Mouse (Mus musculus) thymus, postnatal 0 days (tissue): ENCODE results near the gene Dnttip1. TPM values are rescaled to one million over a fixed set of nuclear protein-coding genes. Genes with fewer than 3 reads are reported as not detected.
"Not testable (repeated sequence)": the region's sequence is repeated elsewhere in the genome, so short reads cannot be mapped to it uniquely, and the experiment has no call there.

ENCODE experiments used
- DNase-seq: peaks from one replicate; pipeline ENCODE4 v3.0.0-alpha.2; 2015; ENCODE audit warnings: low spot score
- polyA plus RNA-seq: library from polyadenylated mRNA; unstranded; fragments of >200 nt; fragmentation: Nextera tagmentation; extraction: Ambion mirVana; gene quantifications from 2 replicates; pipeline ENCODE4 v1.2.1, GENCODE M21; 2015

Dnttip1 gene
- polyA plus RNA-seq, 1 experiment from 2014 or later = 85.2 TPM

DNA sequence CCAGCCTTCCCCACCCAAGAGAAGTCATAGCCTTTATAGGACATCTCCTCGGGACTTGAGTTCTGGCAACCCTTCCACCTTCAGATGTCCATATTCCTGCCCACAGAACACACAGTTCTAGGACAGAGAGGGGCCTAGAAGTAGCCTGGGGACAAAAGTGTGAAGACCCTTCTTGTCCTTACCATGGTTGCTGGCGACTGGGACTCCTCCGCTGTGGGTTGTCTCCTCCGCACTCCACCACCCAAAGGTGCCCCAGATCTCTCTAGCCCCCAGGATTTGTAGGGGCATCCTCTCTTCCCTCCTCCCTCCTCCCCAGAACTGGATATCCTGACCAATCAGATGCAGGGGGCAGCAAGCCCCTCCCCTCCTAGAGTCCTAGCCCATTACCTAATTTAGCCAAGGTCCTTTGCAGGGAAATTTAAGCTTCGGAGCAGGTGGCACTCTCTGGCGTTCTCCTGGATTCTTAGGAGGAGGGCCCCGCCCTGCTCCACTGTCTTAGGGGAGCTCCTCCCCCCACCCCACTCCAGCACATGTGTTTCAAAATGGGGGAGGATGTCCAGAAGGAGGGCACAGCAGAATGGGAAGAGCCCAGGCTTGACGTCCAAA lies 33.8 kb downstream of the Dnttip1 start, which contains the start of gene Tnnc2:
Gene Tnnc2, minus strand, starts transcription at position 487 of the 606 bp plus-strand sequence.
- DNase-seq = no peak

DNA sequence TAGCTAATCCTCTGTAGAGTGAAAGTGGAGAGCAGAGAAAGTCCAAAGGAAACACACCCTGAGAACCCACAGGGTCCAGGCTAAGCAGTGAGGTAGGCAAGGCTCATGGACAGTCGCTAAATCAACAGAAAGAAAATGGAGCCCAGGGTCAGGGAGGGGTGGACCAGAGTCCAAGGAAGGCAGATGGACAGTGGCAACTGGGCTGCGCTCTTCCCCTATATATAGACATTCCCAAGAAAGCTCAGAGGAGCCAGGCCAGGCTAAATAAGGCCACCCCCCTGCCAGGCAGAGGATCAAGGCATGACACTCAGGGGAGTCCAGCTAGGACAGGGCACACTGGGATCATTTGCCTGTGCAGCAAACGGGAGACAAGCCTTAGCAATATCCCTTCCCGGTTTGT lies 36.1 kb downstream of the Dnttip1 start:
- DNase-seq = no peak

DNA sequence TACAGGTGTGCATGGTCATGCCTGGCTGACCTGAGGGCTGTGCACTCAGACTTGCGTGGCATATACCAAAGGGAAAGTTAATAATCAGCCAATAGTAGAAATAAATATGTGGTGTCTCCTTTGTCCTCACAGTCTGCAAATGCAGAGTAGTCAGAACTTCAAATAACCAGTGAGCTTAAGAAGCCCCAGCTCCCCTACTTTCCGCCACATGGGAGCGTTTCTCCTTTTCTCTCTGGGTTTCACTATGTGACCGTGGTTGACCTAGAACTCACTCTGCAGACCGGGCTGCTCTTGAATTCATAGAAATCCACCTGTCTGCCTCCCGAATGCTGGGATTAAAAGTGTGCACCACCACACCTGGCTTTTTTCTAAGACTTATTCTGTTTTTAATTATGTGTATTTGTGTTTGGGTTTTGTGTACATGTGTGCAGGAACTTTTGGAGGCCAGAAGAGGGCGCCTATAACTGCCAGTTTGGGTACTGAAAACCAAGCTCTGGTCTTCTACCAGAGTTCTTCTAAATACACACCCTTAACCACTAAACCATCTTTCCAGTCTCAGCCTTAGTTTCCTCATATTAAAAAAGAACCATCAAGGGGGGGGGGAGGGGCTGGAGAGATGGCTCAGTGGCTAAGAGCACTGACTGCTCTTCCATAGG lies 38.3 kb downstream of the Dnttip1 start:
- peak; percentile 39 for DNase-seq

DNA sequence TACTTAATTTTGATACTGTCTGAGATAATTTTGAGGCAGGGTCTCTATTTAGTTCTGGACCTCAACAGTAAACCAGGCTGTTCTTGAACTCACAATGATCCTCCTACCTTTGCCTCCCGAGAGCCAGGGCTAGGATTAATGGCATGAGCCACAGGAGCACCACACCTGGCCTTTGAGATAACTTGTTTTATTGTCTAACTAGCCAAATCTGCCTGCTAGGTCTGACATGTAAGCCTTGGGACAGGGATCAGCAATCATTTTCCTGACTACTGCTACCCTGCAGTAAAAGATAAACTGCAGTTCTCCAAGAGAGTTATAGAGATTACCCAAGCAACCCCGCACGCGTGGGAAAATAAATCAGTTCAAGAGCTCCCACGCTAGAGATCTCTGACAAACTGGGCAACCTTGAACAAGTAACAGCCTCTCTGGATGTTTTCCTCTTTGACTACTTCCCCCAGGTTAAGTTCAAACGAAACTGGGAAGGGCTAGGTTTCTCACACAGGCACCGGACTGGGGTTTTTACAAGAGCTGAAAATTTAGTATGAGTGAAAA lies 39.2 kb downstream of the Dnttip1 start:
- no peak for DNase-seq

DNA sequence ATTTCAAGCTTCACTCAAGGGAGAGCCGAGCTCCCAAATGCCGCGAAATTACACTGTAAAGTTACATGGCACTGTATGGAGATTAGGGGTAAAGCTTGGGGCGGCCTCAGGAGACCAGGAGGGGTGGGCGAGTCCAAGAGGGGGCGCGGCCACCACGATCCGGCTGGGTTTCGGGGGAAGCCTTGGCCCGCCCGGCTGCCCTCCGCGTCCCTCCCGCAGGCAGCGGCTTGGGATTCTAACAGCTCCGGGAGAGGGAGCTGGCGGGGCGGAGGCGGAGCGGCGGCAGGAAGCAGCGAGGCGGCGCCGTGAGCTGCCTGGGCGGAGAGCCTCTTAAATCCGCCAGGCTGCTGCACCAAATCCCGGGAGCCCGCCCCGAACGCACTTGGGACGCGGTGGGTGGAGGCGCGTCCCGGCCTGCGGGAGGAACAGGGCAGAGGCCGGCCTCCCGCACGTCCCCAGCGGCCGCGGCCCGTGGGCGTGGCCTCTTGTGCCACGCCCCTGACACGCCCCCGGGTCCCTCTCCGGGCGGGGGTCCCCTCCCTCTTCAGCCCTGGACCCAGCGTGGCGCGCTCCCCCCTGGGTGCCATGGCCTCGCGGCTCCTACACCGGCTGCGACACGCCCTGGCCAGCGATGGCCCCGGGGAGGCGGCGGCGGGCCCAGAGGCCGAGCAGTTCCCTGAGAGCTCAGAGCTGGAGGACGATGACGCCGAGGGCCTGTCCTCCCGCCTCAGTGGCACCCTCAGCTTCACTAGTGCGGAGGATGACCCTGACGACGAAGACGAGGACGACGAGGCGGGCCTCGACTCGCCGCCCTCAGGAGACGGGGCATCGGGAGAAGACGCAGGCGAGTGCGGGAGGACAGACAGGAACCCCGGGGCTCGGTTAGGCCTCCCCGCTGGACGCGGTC lies 40.0 kb downstream of the Dnttip1 start, which contains the start of gene Snx21:
Gene Snx21, plus strand, starts transcription at position 343 of the 907 bp plus-strand sequence.
- peak; percentile 71 for DNase-seq

DNA sequence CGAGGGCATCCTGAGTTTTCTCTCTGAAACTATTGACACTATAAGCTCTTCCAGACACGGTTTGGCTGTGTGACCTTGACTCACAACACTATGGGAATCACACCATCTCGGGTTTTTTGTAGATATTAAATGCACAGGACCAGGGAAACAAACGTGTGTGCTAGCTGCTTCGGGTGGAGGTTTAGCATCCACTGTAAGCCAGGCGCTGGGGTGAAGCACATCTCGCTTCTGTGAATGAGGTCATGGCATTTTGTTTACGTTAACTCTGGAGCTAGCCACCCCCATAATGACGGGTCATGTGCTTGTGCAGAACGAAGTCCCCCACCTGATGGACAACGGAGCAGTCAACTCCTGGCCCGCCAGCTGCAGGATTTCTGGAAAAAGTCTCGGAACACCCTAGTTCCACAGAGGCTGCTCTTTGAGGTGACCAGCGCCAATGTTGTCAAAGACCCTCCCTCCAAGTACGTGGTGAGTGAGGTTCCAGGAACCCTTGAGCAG lies 40.7 kb downstream of the Dnttip1 start:
- DNase-seq = no peak

DNA sequence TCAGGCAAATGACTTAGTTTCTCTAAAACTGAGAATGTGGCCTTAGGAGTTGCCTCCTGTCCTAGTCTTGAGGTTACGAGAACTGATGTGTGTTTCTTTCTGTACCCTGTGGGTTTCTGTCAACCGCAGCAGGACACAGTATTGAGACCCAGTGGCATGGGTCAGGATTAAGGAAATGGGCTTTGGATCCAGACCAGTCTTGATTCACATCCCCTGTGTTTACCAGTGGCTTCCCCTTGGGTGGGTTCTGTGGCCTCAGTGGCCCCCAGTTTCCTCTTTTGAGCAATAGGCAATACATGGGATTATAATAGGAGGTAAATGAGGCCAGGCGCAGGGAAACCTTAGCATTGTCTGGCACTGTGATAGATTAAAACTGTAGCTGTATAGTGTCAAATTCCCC lies 41.2 kb downstream of the Dnttip1 start:
- no peak for DNase-seq

DNA sequence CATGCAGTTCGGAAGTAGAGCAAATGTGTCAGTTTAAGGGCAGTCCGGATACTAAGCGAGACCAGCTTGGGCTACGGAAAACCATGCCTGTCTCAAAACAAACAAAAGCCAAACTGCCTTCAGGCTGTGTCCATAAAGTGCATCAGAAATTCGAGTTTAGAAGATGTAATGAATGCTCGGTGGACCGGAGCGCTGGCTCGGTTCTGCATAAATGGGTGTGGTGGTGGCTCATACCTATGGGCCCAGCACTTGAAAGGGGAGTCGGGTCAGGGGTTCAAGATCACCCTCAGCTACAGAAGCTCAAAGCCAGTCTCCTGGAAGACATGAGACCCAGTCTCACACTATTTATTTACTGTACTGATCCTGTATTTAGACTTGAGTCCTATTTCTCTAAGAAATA lies 42.0 kb downstream of the Dnttip1 start:
- no peak for DNase-seq

DNA sequence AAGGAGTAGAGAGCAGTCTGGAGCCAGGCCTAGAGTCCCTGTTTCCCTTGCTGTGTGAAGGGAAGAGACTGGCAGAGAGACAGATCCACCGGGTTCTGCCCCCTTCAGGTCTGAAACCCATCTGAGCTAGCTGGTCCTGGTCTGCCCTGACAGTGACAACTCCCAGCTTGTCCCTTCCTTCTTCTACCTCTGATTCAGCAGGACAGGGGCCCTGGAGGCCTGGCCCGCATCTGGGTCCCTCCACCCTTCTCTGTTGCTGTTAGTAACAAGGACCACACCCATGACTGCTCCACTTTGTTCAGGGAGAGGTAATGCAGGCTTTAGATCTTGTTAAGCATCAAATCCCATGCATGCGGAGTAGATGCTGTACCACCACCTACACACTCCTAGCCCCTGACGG lies 42.6 kb downstream of the Dnttip1 start:
- DNase-seq = no peak

DNA sequence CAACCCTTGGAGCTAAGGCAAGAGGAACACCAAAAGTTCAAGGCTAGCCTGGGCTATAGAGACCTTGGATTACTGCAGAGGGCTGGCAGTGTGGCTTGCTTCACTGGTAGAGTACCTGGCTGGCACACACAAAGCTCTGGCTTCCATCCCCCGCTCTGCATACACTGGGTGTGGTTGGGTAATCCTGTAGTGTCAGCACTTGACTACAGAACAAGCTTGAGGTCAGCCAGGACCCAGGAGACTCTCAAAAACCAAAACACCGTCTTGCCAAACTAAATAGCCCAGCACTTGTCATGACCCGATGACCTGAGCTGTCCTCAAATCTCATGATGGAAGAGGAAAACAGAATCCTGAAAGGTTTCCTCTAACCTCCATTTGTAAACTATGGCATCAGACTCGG lies 44.7 kb downstream of the Dnttip1 start:
- DNase-seq = no peak

DNA sequence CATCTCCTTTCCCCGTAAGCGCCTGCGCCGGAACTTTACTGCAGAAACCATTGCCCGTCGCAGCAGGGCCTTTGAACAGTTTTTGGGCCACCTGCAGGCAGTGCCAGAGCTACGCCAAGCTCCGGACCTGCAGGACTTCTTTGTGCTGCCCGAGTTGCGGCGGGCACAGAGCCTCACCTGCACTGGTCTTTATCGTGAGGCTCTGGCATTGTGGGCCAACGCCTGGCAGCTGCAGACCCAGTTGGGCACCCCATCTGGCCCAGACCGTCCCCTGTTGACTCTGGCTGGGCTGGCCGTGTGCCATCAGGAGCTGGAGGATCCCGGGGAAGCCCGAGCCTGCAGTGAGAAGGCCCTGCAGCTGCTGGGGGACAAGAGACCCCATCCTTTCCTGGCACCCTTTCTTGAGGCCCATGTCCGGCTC lies 46.1 kb downstream of the Dnttip1 start:
- DNase-seq = no peak

DNA sequence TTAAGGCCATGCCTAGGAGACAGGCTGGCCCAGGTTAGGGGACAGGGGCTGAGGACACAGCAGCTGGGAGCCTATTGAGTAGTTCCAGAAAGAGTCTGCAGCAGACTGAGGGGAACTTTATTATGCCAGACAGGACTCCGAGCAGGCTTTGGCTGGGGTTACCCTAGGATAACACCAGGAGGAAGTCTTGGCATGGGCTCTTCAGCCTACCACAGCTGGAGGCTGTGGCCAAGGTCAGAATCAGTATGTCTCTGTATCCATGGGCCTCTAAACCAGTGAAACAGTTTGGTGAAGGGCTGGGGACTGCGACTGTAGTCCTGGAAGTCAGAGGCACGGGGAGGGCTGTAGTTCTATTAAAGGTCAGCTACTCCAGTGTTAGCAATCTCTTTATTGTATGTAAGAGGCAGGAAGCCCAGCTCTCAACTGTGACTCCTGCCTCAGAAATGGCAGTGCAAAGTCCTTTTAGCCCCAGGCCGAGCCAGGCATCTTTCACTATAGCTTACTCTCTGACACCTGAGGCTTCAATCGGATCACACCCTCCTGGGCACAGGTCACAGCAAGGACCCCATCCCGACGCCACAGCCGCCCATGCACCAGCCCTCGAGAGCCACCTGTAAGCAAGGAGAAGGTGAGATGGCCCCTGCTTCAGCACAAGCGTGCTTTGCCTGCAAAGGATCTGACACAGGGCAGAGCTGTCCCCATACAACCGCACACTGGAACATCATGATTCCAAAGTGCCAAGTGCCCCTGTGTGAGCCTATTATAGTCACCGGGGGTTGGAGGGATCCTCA lies 46.8 kb downstream of the Dnttip1 start:
- DNase-seq = no peak

DNA sequence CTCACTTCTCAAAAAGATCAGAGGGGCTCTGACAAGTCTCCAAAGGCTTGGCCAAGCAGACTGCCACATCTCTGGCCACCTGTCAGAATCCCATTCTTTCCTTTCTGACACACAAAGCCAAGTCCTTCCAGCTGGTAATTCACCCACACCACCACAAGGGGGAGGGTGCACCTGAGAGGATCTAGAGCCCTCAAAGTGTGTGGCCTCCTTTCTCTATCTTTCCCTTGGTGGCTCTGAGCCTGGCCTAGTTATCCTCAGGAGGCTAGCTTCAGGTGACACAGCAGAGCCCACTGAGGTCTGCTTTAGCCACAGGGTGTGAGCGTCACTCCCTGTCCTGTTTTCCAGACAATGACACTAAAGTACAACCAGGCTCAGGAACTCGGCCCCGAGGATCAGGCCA lies 47.5 kb downstream of the Dnttip1 start:
- peak; percentile 75 for DNase-seq

DNA sequence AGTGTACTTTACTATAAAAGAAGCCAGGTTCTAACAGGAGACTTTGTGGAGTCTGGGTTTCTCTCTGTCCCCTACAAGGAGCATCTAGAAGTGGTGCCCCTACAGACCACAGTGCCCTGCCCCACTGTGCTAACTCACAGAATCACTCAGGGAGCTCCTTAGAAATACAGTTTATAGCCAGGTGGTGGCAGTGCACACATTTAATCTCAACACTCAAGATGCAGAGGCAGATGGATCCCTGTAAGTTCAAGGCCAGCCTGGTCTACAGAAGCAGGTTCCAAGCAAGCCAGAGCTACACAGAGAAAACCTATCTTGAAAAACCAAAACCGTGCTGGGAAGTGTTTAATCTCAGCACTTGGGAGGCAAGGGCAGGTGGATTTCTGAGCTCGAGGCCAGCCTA lies 48.0 kb downstream of the Dnttip1 start:
- DNase-seq = peak; percentile 32

DNA sequence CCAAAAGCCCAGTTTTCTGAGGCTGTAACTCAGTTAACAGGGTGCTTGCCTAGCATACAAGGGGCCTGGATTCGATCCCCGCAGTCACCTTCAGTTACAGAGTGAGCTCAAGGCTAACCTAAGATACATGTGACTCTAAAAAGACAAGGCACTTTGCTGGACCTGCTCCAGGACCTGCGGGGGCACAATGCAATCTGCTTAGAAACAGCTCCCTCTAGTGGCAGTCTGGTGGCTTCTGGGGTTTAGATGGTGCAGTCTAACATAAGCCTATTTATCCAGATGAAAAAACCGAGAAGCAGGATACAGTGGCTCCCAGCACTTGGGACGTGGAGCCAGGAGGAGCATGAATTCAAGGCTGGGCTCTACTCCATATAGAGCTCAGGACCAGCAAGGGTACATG lies 48.5 kb downstream of the Dnttip1 start:
- DNase-seq = peak; percentile 87

DNA sequence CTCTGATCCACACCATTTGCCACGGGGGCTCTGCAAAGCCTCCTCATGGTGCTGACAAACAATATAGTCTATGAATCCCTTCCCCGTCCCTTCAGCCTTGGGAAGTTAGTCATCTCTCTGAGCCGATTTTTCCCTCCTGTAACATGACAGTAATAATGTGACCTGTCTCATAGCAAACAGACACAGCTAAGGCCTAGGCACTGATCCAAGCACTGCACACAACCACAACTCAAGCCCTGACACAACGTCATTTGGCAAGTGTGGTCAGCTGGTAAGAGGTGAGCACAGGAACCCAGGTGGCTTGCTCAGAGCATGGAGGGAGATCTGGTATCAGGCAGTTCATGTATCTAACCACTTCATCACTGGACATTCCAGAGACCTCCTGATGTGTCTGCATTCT lies 50.1 kb downstream of the Dnttip1 start:
- DNase-seq = no peak

DNA sequence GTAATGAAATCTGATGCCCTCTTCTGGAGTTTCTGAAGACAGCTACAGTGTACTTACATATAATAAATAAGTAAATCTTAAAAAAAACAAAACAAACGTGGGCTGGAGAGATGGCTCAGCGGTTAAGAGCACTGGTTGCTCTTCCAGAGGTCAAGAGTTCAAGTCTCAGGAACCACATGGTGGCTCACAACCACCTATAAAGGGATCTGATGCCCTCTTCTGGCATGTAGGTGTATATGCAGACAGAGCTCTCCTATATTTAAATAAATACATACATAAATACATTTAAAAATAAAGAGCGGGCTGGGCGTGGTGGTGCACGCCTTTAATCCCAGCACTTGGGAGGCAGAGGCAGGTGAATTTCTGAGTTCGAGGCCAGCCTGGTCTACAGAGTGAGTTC lies 52.8 kb downstream of the Dnttip1 start:
- DNase-seq = not testable (repeated sequence)

DNA sequence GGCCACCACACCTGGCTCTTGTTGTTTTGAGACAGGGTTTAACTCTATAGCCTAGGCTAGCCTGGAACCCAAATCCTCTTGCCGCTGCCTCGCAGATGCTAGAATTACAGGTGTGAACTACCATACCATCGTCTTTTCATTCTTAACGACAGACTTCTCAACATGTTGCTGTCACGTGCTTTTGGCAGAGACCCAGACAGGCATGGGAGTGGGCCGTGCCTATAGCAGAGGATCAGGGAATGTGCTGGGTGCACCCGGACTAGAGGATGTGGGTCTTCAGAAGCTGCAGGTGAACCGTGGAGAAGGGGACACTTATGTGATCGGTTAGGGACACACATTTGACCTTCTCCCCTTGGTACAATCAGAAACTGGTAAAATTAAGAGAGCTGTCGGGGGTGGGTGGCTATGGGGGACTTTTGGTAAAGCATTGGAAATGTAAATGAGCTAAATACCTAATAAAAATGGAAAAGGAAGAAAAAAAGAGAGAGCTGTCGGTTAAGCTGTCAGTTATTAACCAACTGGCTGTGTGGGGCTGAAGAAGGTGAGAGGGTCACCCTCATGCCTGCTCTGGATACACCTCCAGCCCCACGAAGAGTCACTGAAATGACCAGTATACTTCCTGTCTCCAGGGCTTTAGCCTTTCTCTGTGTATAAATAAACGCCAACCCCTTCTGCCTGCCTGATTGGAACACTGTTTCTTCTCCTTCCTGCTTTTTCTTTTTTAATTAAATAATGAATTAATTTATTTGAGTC lies 54.6 kb downstream of the Dnttip1 start:
- no peak for DNase-seq

DNA sequence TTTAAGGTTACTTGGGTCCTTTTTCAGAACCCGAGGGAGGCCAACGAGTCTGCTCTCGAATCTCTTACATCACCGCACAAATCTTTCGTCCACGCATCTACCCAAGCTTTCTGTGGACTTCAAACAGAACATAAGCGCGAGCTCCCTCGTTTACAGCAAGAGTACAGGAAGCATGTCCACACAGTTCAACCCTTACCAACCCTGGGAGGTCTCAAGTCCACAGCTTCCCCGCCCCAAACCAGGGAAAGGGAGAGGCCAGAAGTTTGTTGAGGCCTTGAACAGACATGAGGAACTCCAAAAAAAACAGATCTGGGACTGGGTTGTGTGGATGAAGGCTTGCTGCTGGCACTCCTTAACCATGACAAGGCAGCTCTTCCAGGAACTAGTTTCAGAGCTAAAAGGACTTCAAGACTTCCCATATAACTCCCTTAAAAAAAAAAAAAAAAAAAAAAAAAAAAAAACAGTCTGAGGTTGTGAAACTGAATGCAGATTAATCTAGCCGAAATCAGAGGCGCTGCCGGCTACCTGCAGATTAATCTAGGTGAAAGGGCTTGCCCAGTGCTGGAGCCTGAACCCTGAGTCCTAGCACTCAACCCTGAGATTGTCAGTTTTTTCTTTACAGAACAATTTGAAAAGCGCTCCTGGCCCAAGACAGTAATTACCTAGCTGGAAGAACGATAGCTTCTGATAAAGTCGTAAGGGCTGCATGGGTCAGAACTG lies 57.6 kb downstream of the Dnttip1 start:
- no peak for DNase-seq
